Mouse (Mus musculus) neural tube, embryonic 13.5 days (tissue): ENCODE results near the gene Msi1. TPM values are rescaled to one million over a fixed set of nuclear protein-coding genes. Genes with fewer than 3 reads are reported as not detected.

Experiments used
- ATAC-seq: fragments of 200-750 bp; cut with Nextera tagmentation; 2 replicates; pipeline ENCODE4 v1.8.0; 2017; ENCODE audit warnings: low read depth, mild to moderate bottlenecking, moderate TSS enrichment, moderate library complexity
- H3K27ac ChIP-seq: fragments of 300-500 bp; sonication (generic); replicated peaks from 2 replicates; pipeline ENCODE4 v1.5.1; 2015; ENCODE audit warnings: moderate library complexity, mild to moderate bottlenecking, inconsistent platforms
- H3K27me3 ChIP-seq: fragments of 300-500 bp; sonication (generic); 2 replicates; pipeline ENCODE4 v1.6.1; 2015; ENCODE audit warnings: mild to moderate bottlenecking, inconsistent platforms
- H3K36me3 ChIP-seq: fragments of 300-500 bp; sonication (generic); 2 replicates; pipeline ENCODE4 v1.6.1; 2015; ENCODE audit warnings: mild to moderate bottlenecking, inconsistent platforms
- H3K4me1 ChIP-seq: fragments of 300-500 bp; sonication (generic); replicated peaks from 2 replicates; pipeline ENCODE4 v1.6.1; 2015; ENCODE audit warnings: inconsistent platforms
- H3K4me2 ChIP-seq: fragments of 300-500 bp; sonication (generic); 2 replicates; pipeline ENCODE4 v1.6.1; 2015; ENCODE audit warnings: inconsistent platforms, mild to moderate bottlenecking, moderate library complexity
- H3K4me3 ChIP-seq: fragments of 300-500 bp; sonication (generic); 2 replicates; pipeline ENCODE4 v1.5.1; 2015; ENCODE audit warnings: mild to moderate bottlenecking, inconsistent platforms
- H3K9ac ChIP-seq: fragments of 300-500 bp; sonication (generic); 2 replicates; pipeline ENCODE4 v1.6.1; 2015; ENCODE audit warnings: moderate library complexity, mild to moderate bottlenecking, inconsistent platforms
- H3K9me3 ChIP-seq: fragments of 300-500 bp; sonication (generic); 2 replicates; pipeline ENCODE4 v1.6.1; 2016; ENCODE audit warnings: inconsistent platforms
- WGBS: fragments of 180-500 bp; shearing (Covaris S2); methylation state at CpG from one replicate; pipeline ENCODE4 v1.1.7; 2015; 5-methylcytosine and 5-hydroxymethylcytosine counted together
- polyA plus RNA-seq: library from polyadenylated mRNA; unstranded; fragments of >200 nt; fragmentation: Nextera tagmentation; extraction: Ambion mirVana; gene quantifications from 2 replicates; pipeline ENCODE4 v1.2.1, GENCODE M21; 2015

The Msi1 gene
- polyA plus RNA-seq, 1 experiment from 2014 or later: 66.5 TPM

- Histone ChIP-seq H3K4me2 (no peak overlapping the region), H3K4me1 (no peaks in the 10 kb centered on the region), H3K9me3 (no peaks in the 10 kb centered on the region), H3K4me3 (no peak overlapping the region), H3K27ac (peak overlapping the region; percentile 7; the same call in 1 of the 2 replicates), H3K9ac (no peak overlapping the region), H3K36me3 (peaks cover 55% of the 10 kb centered on the region), H3K27me3 (no peaks in the 10 kb centered on the region)
- ATAC-seq: no peak
- WGBS: 84% methylated on average over 12 of the region's 12 CpGs
These were observed 25.2 kb downstream of the Msi1 start for GRCm38 (mm10) chr5:115454422-115455090.

GRCm38 (mm10) chr5:115455838-115456237 is 26.4 kb downstream of the Msi1 start:
- Histone ChIP-seq H3K9me3 (no peaks in the 10 kb centered on the region), H3K27me3 (no peaks in the 10 kb centered on the region), H3K4me1 (no peaks in the 10 kb centered on the region), H3K4me3 (no peak overlapping the region), H3K27ac (no peak overlapping the region), H3K36me3 (peaks cover 42% of the 10 kb centered on the region), H3K4me2 (no peak overlapping the region), H3K9ac (no peak overlapping the region)
- WGBS: 71% methylated on average over 7 of the region's 7 CpGs
- ATAC-seq: no peak

GRCm38 (mm10) chr5:115458918-115459317 is 29.5 kb downstream of the Msi1 start:
- Histone ChIP-seq H3K36me3 (peaks cover 11% of the 10 kb centered on the region), H3K4me1 (no peaks in the 10 kb centered on the region), H3K4me2 (no peak overlapping the region), H3K4me3 (no peak overlapping the region), H3K27ac (no peak overlapping the region), H3K9me3 (no peaks in the 10 kb centered on the region), H3K9ac (no peak overlapping the region), H3K27me3 (no peaks in the 10 kb centered on the region)
- no peak for ATAC-seq
- WGBS: 70% methylated on average over 13 of the region's 13 CpGs

GRCm38 (mm10) chr5:115464408-115465115 is 35.2 kb downstream of the Msi1 start:
- no peak overlapping the region for H3K9ac ChIP-seq
- ATAC-seq: no peak
- 81% methylated on average over 18 of the region's 18 CpGs for WGBS
- no peaks in the 10 kb centered on the region for H3K27me3 ChIP-seq
- H3K4me1 ChIP-seq: no peaks in the 10 kb centered on the region
- no peak overlapping the region for H3K4me2 ChIP-seq
- no peak overlapping the region for H3K4me3 ChIP-seq
- H3K36me3 ChIP-seq: no peaks in the 10 kb centered on the region
- no peaks in the 10 kb centered on the region for H3K9me3 ChIP-seq
- no peak overlapping the region for H3K27ac ChIP-seq

- Histone ChIP-seq H3K27ac (no peak within 1 kb of the TSS), H3K9me3 (no peaks in the 10 kb centered on the region), H3K9ac (no peak within 1 kb of the TSS), H3K4me3 (no peak within 1 kb of the TSS), H3K36me3 (no peaks in the 10 kb centered on the region), H3K4me2 (no peak within 1 kb of the TSS), H3K4me1 (peaks cover 4% of the 10 kb centered on the region), H3K27me3 (no peaks in the 10 kb centered on the region)
- ATAC-seq: no peak
- WGBS: 52% methylated on average over 9 of the region's 9 CpGs
These were observed 36.4 kb downstream of the Msi1 start, which contains the start of gene Pla2g1b for GRCm38 (mm10) chr5:115465642-115466420. Pla2g1b (plus strand) TSS chr5:115466262.

GRCm38 (mm10) chr5:115469791-115470190 is 40.4 kb downstream of the Msi1 start:
- Histone ChIP-seq H3K4me1 (peaks cover 6% of the 10 kb centered on the region), H3K27ac (no peak overlapping the region), H3K9ac (no peak overlapping the region), H3K9me3 (no peaks in the 10 kb centered on the region), H3K27me3 (no peaks in the 10 kb centered on the region), H3K4me2 (no peak overlapping the region), H3K4me3 (no peak overlapping the region), H3K36me3 (no peaks in the 10 kb centered on the region)
- ATAC-seq: no peak
- WGBS: 73% methylated on average over 6 of the region's 6 CpGs

- peaks cover 14% of the 10 kb centered on the region for H3K4me1 ChIP-seq
- peak; percentile 44 for ATAC-seq
- H3K9ac ChIP-seq: 0 out of 2 replicates have a peak overlapping the region, but pooled peaks have one; percentile 26
- peak overlapping the region; percentile 18 for H3K4me3 ChIP-seq
- H3K27ac ChIP-seq: 0 out of 2 replicates have a peak overlapping the region, but pooled peaks have one; percentile 46
- H3K36me3 ChIP-seq: no peaks in the 10 kb centered on the region
- H3K4me2 ChIP-seq: peak overlapping the region; percentile 40
- WGBS: 29% methylated on average over 20 of the region's 20 CpGs
- no peaks in the 10 kb centered on the region for H3K27me3 ChIP-seq
- no peaks in the 10 kb centered on the region for H3K9me3 ChIP-seq
These were observed 41.5 kb downstream of the Msi1 start for GRCm38 (mm10) chr5:115470766-115471531.

GRCm38 (mm10) chr5:115473191-115473590 is 43.8 kb downstream of the Msi1 start:
- H3K27ac ChIP-seq: no peak overlapping the region
- no peaks in the 10 kb centered on the region for H3K9me3 ChIP-seq
- no peak overlapping the region for H3K4me2 ChIP-seq
- H3K36me3 ChIP-seq: peaks cover 11% of the 10 kb centered on the region; the same call in 1 of the 2 replicates
- ATAC-seq: no peak
- H3K27me3 ChIP-seq: no peaks in the 10 kb centered on the region
- no peak overlapping the region for H3K9ac ChIP-seq
- H3K4me1 ChIP-seq: peaks cover 18% of the 10 kb centered on the region
- H3K4me3 ChIP-seq: no peak overlapping the region
- 76% methylated on average over 10 of the region's 10 CpGs for WGBS

- H3K9me3 ChIP-seq: no peaks in the 10 kb centered on the region
- H3K9ac ChIP-seq: no peak overlapping the region
- no peaks in the 10 kb centered on the region for H3K27me3 ChIP-seq
- H3K4me3 ChIP-seq: no peak overlapping the region
- no peak overlapping the region for H3K4me2 ChIP-seq
- no peak overlapping the region for H3K27ac ChIP-seq
- 75% methylated on average over 22 of the region's 22 CpGs for WGBS
- ATAC-seq: no peak
- H3K4me1 ChIP-seq: peaks cover 18% of the 10 kb centered on the region
- H3K36me3 ChIP-seq: peaks cover 12% of the 10 kb centered on the region
These were observed 44.9 kb downstream of the Msi1 start for GRCm38 (mm10) chr5:115474174-115474828.

GRCm38 (mm10) chr5:115475337-115476106 is 46.1 kb downstream of the Msi1 start:
- peak overlapping the region; percentile 38 for H3K4me3 ChIP-seq
- peaks cover 15% of the 10 kb centered on the region for H3K36me3 ChIP-seq
- no peaks in the 10 kb centered on the region; the same call in 1 of the 2 replicates for H3K27me3 ChIP-seq
- no peak overlapping the region for H3K27ac ChIP-seq
- peak overlapping the region; percentile 65 for H3K9ac ChIP-seq
- WGBS: 22% methylated on average over 22 of the region's 22 CpGs
- peak; percentile 83 for ATAC-seq
- peaks cover 23% of the 10 kb centered on the region for H3K4me1 ChIP-seq
- no peaks in the 10 kb centered on the region for H3K9me3 ChIP-seq
- peak overlapping the region; percentile 57 for H3K4me2 ChIP-seq
